Mouse (Mus musculus) MN1 (cell line): ENCODE results near the gene Xrcc2.
A peak's percentile ranks its signal among the peaks of the same experiment; 100 is the strongest.

Source experiments
- DNase-seq: peaks from one replicate; pipeline ENCODE4 v3.0.0-alpha.2; 2016; ENCODE audit warnings: low spot score

Gene Xrcc2

GRCm38 (mm10) chr5:25671051-25671450, 34.6 kb downstream of the Xrcc2 start:
- DNase-seq: peak; percentile 27

- no peak for DNase-seq
Observed at GRCm38 (mm10) chr5:25668306-25668705, 37.3 kb downstream of the Xrcc2 start.

GRCm38 (mm10) chr5:25666684-25667083, 38.9 kb downstream of the Xrcc2 start:
- DNase-seq: no peak

GRCm38 (mm10) chr5:25666108-25666507, 39.5 kb downstream of the Xrcc2 start:
- DNase-seq: peak; percentile 73

GRCm38 (mm10) chr5:25665516-25665915, 40.1 kb downstream of the Xrcc2 start:
- peak; percentile 10 for DNase-seq

GRCm38 (mm10) chr5:25663165-25663564, 42.5 kb downstream of the Xrcc2 start:
- no peak for DNase-seq

- DNase-seq: no peak
Observed at GRCm38 (mm10) chr5:25654578-25654987, 51.0 kb downstream of the Xrcc2 start.

- DNase-seq: no peak
Observed at GRCm38 (mm10) chr5:25653377-25653776, 52.2 kb downstream of the Xrcc2 start.

- no peak for DNase-seq
Observed at GRCm38 (mm10) chr5:25652435-25652834, 53.2 kb downstream of the Xrcc2 start.

- DNase-seq: peak; percentile 10
Observed at GRCm38 (mm10) chr5:25645661-25646364, 59.8 kb downstream of the Xrcc2 start.

- DNase-seq: no peak
Observed at GRCm38 (mm10) chr5:25644509-25644908, 61.1 kb downstream of the Xrcc2 start.

- no peak for DNase-seq
Observed at GRCm38 (mm10) chr5:25642741-25643140, 62.9 kb downstream of the Xrcc2 start.
